Comparison of ENCODE assay signal across 12 mouse cellular contexts in the genomic region with DNA sequence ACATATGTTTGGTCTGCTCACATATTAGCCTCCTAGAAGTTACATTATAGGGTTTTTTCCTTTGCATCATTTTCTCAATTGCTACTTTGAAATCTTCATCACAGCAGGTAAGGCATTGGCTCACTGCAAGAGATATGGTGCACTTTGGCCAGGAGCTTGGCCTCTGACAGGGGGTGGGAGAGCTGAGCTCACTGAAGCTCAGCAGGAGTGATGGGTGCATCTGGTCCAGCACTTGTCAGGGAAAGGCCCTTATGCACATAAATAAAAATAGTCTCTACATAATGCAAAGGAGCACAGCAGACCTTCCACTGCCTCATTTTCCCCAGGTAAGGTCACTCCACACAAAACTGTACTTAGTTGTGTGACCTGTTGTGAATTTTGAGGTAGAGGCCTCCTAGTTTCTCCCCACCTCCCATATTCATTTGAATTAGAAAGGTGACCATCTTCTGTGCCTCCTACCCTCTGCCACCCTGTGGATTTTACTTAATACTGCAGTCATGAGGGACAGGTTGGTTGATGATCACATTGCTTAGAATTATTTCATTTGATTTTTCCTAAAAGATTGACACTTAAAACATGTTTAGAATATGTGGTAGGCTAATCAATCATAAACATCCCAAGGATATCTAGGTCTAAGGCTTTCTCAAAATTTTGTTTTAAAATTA. TPM values are rescaled to one million over a fixed set of nuclear protein-coding genes. Genes with fewer than 3 reads are reported as not detected.
A peak's percentile ranks its signal among the peaks of the same experiment; 100 is the strongest.
DNase-seq lines count a peak whose midpoint lies in the region; ATAC-seq and TF ChIP-seq lines count a peak whose summit lies in the region.
"Had no signal": no experiment of that assay in that cellular context is flagged by ENCODE, and none has a peak within 500 bp of the region (broad histone marks: within the 10 kb centered on the region; RNA-seq: fewer than 3 reads in every experiment).

No protein-coding gene starts in this region.

- H3K27me3 ChIP-seq in heart, adult 2 months (ENCODE audit: control insufficient read depth, insufficient read depth, low read length): no peaks in the 10 kb centered on the region
- no peaks in the 10 kb centered on the region for H3K27me3 ChIP-seq in midbrain, postnatal 0 days (ENCODE audit: insufficient read depth, low read length)
- H3K27me3 ChIP-seq in midbrain, embryonic 11.5 days (ENCODE audit: control insufficient read depth, insufficient read depth, low read length): no peaks in the 10 kb centered on the region
- no peaks in the 10 kb centered on the region for H3K27me3 ChIP-seq in cerebellum, adult 2 months (ENCODE audit: control insufficient read depth, insufficient read depth, low read length)
- H3K27me3 ChIP-seq in neural tube, embryonic 15.5 days (replicated peaks): no peaks in the 10 kb centered on the region
- H3K27me3 ChIP-seq: limb, embryonic 12.5 days had no signal

- H3K27ac ChIP-seq in heart, adult 2 months: no peak overlapping the region
- no peak overlapping the region for H3K27ac ChIP-seq in midbrain, postnatal 0 days (ENCODE audit: low read depth, low read length)
- no peak overlapping the region for H3K27ac ChIP-seq in midbrain, embryonic 11.5 days (ENCODE audit: low read depth, low read length)
- H3K27ac ChIP-seq in cerebellum, adult 2 months (ENCODE audit: insufficient read depth, low read length): peak overlapping the region; percentile 6; the same call in 1 of the 2 replicates
- no peak overlapping the region for H3K27ac ChIP-seq in neural tube, embryonic 15.5 days (replicated peaks)
- H3K27ac ChIP-seq: limb, embryonic 12.5 days; macrophage had no signal

- H3K9ac ChIP-seq in heart, adult 2 months (ENCODE audit: low read depth, low read length): no peak overlapping the region
- no peak overlapping the region for H3K9ac ChIP-seq in midbrain, postnatal 0 days (replicated peaks; ENCODE audit: low read length, poor library complexity, severe bottlenecking)
- H3K9ac ChIP-seq in midbrain, embryonic 11.5 days (ENCODE audit: low read length): no peak overlapping the region
- no peak overlapping the region for H3K9ac ChIP-seq in neural tube, embryonic 15.5 days (replicated peaks)
- H3K9ac ChIP-seq: limb, embryonic 12.5 days had no signal

- no peak overlapping the region for H3K4me2 ChIP-seq in midbrain, postnatal 0 days (ENCODE audit: low read depth, low read length, poor library complexity, severe bottlenecking)
- no peak overlapping the region for H3K4me2 ChIP-seq in midbrain, embryonic 11.5 days
- no peak overlapping the region for H3K4me2 ChIP-seq in neural tube, embryonic 15.5 days
- H3K4me2 ChIP-seq: limb, embryonic 12.5 days had no signal

- ATAC-seq in midbrain, postnatal 0 days (ENCODE audit: low FRiP score): no peak
- no peak for ATAC-seq in midbrain, embryonic 11.5 days (ENCODE audit: low FRiP score)
- no peak for ATAC-seq in granulocyte monocyte progenitor cell, adult 5-6 weeks (replicated peaks; ENCODE audit: poor library complexity, severe bottlenecking)
- no peak for ATAC-seq in neural tube, embryonic 15.5 days (ENCODE audit: low FRiP score)

- H3K9me3 ChIP-seq in midbrain, postnatal 0 days (ENCODE audit: low read length): no peaks in the 10 kb centered on the region
- H3K9me3 ChIP-seq in midbrain, embryonic 11.5 days (ENCODE audit: control insufficient read depth, low read length): no peaks in the 10 kb centered on the region
- no peaks in the 10 kb centered on the region for H3K9me3 ChIP-seq in neural tube, embryonic 15.5 days (replicated peaks)
- H3K9me3 ChIP-seq: G1E; limb, embryonic 12.5 days had no signal

- H3K79me2 ChIP-seq in heart, adult 2 months (replicated peaks; ENCODE audit: control insufficient read depth, insufficient read depth, low read length): no peaks in the 10 kb centered on the region

- no peaks in the 10 kb centered on the region for H3K36me3 ChIP-seq in heart, adult 2 months (ENCODE audit: control insufficient read depth, insufficient read depth, low read length)
- H3K36me3 ChIP-seq in midbrain, postnatal 0 days (ENCODE audit: insufficient read depth, low read length): no peaks in the 10 kb centered on the region
- no peaks in the 10 kb centered on the region for H3K36me3 ChIP-seq in midbrain, embryonic 11.5 days (ENCODE audit: control insufficient read depth, insufficient read depth, low read length)
- H3K36me3 ChIP-seq in neural tube, embryonic 15.5 days: no peaks in the 10 kb centered on the region
- H3K36me3 ChIP-seq: G1E; limb, embryonic 12.5 days had no signal

- DNase-seq in heart, adult 2 months: no peak
- DNase-seq in heart, postnatal 36 days: no peak
- DNase-seq in midbrain, postnatal 0 days (ENCODE audit: low spot score): no peak
- DNase-seq in midbrain, embryonic 11.5 days (ENCODE audit: low spot score, missing footprints): no peak
- DNase-seq in cerebellum, adult 2 months: peak; percentile 37 to 50
- no peak for DNase-seq in gastrocnemius, adult 18-20 months (ENCODE audit: low spot score)
- DNase-seq: adrenal gland, adult 2 months had no signal

- intact Hi-C loops in heart, adult 2 months (cut with DNase I): no loop called here
- intact Hi-C loops in heart, postnatal 36 days (cut with DNase I): no loop called here

- peak; percentile 75 for TF ChIP-seq CTCF in heart, adult 2 months (IDR thresholded peaks at IDR 0.05)
- peak; percentile 68 for TF ChIP-seq CTCF in midbrain, postnatal 0 days (IDR thresholded peaks at IDR 0.05)
- TF ChIP-seq CTCF in cerebellum, adult 2 months (IDR thresholded peaks at IDR 0.05; ENCODE audit: borderline replicate concordance, insufficient read depth, low read depth, low read length): peak; percentile 49; the same call in 1 of the 2 replicates

- no peak for TF ChIP-seq POLR2A in heart, adult 2 months (IDR thresholded peaks at IDR 0.05; ENCODE audit: insufficient read depth, low read depth, low read length)
- TF ChIP-seq POLR2A in cerebellum, adult 2 months (IDR thresholded peaks at IDR 0.05; ENCODE audit: borderline replicate concordance, insufficient read depth, low read length): no peak

- no peak for TF ChIP-seq EP300 in heart, adult 2 months (IDR thresholded peaks at IDR 0.05; ENCODE audit: insufficient read depth, low read depth, low read length)

- H3K4me1 ChIP-seq in heart, adult 2 months (ENCODE audit: control insufficient read depth, insufficient read depth, low read length): no peaks in the 10 kb centered on the region
- no peaks in the 10 kb centered on the region for H3K4me1 ChIP-seq in midbrain, postnatal 0 days (ENCODE audit: insufficient read depth, low read length)
- no peaks in the 10 kb centered on the region for H3K4me1 ChIP-seq in midbrain, embryonic 11.5 days (ENCODE audit: control insufficient read depth, insufficient read depth, low read length)
- H3K4me1 ChIP-seq in cerebellum, adult 2 months (ENCODE audit: control insufficient read depth, insufficient read depth, low read length): peaks cover 6% of the 10 kb centered on the region
- H3K4me1 ChIP-seq in neural tube, embryonic 15.5 days: no peaks in the 10 kb centered on the region
- H3K4me1 ChIP-seq: limb, embryonic 12.5 days had no signal

- H3K4me3 ChIP-seq in heart, adult 2 months: no peak overlapping the region
- H3K4me3 ChIP-seq in midbrain, postnatal 0 days (ENCODE audit: low read depth, low read length): no peak overlapping the region
- no peak overlapping the region for H3K4me3 ChIP-seq in midbrain, embryonic 11.5 days (ENCODE audit: low read depth, low read length)
- no peak overlapping the region for H3K4me3 ChIP-seq in cerebellum, adult 2 months (replicated peaks; ENCODE audit: insufficient read depth, low read depth, low read length)
- H3K4me3 ChIP-seq in neural tube, embryonic 15.5 days (replicated peaks): no peak overlapping the region
- H3K4me3 ChIP-seq: limb, embryonic 12.5 days had no signal

RNA-seq across cellular contexts. Expression of a gene that starts 13.1 kb away (rescaled TPM):
- total RNA-seq in heart, adult 2 months (2021): 100 to 1,000 TPM; 205 to 240 TPM
- 61.1 and 80.2 TPM in 2 replicates for polyA plus RNA-seq in heart, adult 2 months (2012; rRNA removed)
- total RNA-seq in heart, postnatal 36 days (2021): 100 to 1,000 TPM; 217 to 238 TPM
- 56.4 and 89.2 TPM in 2 replicates for total RNA-seq in midbrain, postnatal 0 days (2014; rRNA removed)
- polyA plus RNA-seq in midbrain, postnatal 0 days (2015; fragmentation: Nextera tagmentation; extraction: Ambion mirVana): 476 and 513 TPM in 2 replicates
- polyA plus RNA-seq in midbrain, embryonic 11.5 days (2014; fragmentation: Nextera tagmentation; extraction: Ambion mirVana): 423 and 440 TPM in 2 replicates
- polyA plus RNA-seq in cerebellum, adult 2 months (2012; rRNA removed): 120 and 125 TPM in 2 replicates
- total RNA-seq in granulocyte monocyte progenitor cell, adult 5-6 weeks (2014; fragmentation: Nextera tagmentation): 276 TPM in 2 replicates
- 73.9 and 112 TPM in 2 replicates for total RNA-seq in granulocyte monocyte progenitor cell, adult 5-6 weeks (2017)
- 100 to 1,000 TPM; 115 to 131 TPM for total RNA-seq in gastrocnemius, adult 18-20 months (2021)
- polyA plus RNA-seq in neural tube, embryonic 15.5 days (2015; fragmentation: Nextera tagmentation; extraction: Ambion mirVana): 457 and 498 TPM in 2 replicates

Comparison
In these comparisons a context has a peak if more than half of its experiments do, and no peak if none do; other contexts are left out.
1. DNase-seq: peak in cerebellum, adult 2 months (2 of 2); none in heart, adult 2 months (0 of 2), heart, postnatal 36 days (0 of 2), midbrain, postnatal 0 days (single experiment), midbrain, embryonic 11.5 days (single experiment) and gastrocnemius, adult 18-20 months (single experiment).
2. Peak in every context shown above with its lines, with median percentiles within 50 percentile points of each other: CTCF ChIP-seq.